Mouse (Mus musculus) heart, adult 8-10 months (tissue): Measurements from ENCODE around the gene Spata21. TPM values are rescaled to one million over a fixed set of nuclear protein-coding genes. Genes with fewer than 3 reads are reported as not detected.
A peak's percentile ranks its signal among the peaks of the same experiment; 100 is the strongest.
"Not testable (repeated sequence)": the region's sequence is repeated elsewhere in the genome, so short reads cannot be mapped to it uniquely, and the experiment has no call there.

Experiments
- DNase-seq: peaks from one replicate; pipeline ENCODE4 v3.0.0; 2022; ENCODE audit warnings: low spot score
- total RNA-seq, 4 experiments: library from RNA; stranded (reverse); gene quantifications; 2 replicates each; pipeline ENCODE4 v1.2.4; 2022

Gene Spata21
- total RNA-seq, 4 experiments from 2014 or later, result not detected

DNA sequence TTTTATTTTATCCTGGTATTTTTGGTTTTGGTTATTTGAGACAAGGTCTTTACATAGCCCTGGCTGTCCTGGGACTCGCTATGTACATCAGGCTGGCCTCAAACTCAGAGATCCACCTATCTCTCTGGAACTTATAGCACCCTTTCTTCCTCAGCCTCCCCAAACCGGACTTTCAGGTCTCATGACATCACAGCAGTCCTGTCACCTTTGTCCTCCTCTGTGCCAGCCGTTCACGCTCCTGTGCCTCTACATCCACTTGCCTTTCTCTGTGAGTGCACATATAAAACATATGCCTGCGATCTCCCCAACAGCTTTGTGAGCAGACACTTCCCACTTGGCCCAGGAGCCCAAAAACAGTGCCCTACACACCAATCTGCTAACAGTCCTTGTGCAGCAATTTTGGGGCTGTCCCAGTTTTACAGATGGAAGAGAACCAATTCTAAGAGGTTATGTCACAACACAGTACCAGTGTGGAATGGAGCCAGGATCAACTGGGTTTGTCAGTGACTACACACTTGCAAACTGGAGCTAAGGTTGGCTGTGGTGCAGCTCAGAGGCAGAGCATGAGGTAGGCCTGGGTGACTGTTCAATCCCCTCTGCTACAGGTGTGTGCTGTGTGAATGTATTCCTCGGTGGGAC lies 42.7 kb downstream of the Spata21 start:
- no peak for DNase-seq

DNA sequence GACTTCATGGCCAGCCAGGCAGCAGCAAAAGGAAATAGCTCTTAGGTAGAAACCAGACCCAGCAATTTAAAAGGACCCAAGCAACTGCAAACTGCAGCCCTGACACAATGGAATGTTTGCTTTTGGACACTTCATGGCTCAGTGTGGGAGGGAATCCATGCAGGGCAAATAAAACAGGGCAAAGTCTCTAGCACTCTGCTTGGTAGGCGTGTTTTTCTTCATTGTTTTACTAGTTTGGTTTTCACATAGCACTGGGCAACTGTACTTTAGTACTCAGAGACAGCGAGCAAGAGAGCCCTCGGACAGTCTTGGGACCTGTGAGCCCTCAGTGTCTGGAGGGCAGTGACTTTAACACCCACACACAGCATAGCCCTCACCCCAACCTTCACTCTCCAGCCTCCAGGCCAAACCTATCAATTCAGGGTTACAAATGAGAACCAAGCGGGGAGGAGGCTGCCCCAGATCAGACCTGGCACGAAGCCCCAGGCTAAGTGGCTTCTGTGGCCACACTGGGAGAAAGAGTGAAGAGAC lies 43.5 kb downstream of the Spata21 start:
- no peak for DNase-seq

DNA sequence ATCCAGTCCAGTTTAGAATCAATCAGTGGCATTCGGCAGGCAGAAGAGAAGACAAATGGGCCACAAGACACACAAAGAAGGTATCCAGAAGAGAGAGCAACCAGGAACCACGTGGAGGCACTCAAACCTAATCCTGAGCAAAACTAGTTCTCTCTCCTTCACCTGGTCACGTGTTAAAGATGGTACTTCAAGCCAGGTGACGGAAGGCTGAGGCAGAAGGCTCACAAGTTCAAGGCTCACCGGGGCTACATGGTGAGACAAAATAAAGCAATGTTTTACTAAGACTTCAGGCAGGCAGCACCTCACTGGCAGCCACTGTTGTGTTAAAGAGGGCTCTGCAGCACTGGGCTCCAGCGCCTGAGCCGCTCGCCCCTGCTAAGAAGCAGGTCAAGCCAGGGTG lies 44.1 kb downstream of the Spata21 start:
- DNase-seq, result no peak

DNA sequence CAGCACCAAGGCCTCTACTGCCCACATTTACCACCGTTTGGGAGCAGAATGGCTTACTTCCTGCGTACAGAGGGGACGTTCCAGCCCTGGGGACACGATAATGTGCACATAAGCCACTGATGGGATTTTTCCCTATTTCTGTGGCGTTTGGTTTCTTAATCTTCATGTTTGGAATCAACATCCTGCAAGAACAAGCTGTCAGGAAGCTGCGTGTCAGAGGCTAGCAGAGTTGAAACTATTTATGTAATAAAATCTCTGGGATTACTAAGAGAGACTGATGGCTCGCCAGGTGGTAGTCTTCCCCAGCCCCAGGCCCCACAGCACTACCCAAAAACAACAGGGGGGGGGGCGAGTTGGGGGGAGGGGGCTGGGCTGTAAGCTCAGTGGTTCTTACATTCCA lies 45.1 kb downstream of the Spata21 start:
- no peak for DNase-seq

DNA sequence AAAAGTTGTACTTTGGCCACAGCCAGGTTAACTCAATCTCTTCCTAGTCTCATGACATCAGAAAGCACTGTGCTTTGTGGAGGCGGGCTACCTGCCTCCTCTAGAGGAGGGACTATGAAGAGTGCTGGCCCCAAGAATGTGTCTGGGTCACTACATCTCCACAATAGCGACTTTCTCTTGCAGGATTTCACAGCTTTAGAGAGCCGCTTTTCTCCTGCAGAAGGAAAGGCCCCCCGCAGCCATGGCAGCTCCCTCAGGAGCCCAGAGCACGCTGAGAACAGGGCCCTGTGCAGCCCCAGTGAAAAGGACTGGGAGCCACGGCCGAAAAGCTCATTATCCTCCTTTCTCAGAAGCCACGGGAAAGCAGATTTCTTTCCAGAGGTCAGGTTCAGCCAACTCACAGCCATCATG lies 45.9 kb downstream of the Spata21 start:
- no peak for DNase-seq

DNA sequence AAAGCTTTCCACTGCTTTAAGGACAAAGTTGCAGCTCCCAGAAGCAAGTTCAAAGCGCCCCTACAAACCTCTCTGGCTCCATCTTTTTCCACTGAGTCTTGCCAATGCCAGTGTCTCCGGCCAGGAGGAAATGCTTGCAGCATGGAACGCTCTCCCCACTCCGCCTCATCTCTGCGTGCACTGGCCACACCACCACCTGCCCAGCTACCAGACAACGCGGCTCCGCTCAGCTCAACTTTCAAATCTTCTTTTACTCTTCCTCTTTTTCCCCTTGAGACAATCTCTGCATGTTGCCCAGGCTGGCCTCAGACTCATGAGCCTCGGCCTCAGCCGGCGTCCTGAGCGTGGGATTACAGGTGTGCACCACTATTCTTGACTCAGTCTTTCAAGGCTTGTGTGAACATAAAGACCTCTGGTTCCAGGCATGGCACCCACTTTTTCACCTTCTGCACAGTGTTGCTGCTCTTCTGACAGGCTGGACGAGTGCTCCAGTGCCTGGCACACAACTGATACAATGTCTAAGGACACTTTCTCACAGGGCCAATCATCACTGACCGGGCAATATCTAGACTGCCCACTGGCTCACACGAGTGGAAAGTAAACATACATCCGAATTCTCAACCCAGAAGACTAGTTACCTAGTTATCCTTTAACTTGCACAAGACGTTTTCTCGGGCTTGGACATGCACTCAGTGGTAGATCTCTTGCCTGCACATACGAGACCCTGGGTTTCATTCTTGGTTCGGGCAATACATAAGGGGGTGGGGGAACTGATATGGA lies 46.8 kb downstream of the Spata21 start:
- DNase-seq, result no peak

DNA sequence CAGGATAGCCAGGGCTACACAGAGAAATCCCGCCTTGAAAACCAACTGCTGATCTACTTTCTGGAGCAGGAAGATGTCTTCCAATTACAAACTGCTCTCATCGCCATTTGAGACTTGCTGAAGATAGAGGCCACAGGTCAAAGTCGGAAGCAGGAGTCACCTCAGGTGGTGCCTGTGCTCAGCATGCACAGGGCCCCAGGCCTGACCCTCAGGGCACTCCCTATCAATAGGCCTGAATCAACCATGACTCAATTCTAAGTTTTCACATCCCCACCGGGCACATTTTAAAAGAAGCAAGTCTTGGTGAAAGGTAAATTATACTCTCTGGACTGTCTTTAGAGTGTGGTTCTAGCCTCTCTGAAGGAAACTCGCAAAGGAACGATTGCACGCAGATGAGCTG lies 48.0 kb downstream of the Spata21 start:
- DNase-seq, result no peak

DNA sequence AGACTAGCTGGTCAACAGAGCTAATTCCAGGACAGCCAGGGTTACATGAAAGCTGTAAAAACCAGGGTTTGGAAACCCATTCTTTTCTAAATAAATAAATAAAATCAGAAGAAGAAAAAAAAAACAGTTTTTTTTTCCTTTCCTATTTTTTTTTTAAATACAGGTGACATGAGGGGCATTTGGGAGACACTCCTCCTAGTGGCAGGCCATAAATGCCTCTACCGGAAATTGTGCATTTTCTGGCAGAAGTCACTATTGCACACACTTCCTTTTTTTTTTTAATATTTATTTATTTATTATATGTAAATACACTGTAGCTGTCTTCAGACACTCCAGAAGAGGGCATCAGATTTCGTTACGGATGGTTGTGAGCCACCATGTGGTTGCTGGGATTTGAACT lies 49.6 kb downstream of the Spata21 start:
- not testable (repeated sequence) for DNase-seq

DNA sequence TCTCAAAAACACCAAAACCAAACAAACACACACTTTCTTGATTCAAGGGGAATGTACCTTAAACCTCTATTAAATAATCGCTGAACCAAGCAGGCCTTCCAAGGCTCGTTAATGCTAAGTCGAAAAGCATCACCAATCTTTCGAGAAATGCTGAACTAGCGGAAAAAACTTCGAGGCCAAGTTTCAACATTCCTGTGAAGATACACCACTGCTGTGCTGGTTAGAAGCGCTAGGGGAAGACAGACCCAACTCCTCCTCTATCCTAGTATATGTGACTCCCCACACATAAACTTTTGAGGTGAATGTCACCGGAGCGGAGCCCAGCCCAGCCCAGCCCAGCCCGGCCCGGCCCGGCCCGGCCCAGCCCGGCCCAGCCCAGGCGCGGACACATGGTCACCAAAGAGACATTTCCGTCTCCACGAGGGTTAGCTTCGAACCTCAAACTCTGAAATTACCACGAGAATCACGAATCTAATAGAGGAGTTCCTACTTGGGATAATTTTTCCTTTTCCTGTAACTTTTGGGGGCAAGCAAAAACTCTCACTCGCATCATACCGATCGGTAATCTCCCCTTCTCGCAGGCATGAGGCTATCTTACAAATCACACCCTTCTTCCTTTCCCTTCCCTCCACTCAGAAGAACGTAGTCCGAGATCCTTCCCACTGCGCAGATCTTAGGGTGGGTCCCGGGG lies 50.4 kb downstream of the Spata21 start:
- DNase-seq, result no peak

DNA sequence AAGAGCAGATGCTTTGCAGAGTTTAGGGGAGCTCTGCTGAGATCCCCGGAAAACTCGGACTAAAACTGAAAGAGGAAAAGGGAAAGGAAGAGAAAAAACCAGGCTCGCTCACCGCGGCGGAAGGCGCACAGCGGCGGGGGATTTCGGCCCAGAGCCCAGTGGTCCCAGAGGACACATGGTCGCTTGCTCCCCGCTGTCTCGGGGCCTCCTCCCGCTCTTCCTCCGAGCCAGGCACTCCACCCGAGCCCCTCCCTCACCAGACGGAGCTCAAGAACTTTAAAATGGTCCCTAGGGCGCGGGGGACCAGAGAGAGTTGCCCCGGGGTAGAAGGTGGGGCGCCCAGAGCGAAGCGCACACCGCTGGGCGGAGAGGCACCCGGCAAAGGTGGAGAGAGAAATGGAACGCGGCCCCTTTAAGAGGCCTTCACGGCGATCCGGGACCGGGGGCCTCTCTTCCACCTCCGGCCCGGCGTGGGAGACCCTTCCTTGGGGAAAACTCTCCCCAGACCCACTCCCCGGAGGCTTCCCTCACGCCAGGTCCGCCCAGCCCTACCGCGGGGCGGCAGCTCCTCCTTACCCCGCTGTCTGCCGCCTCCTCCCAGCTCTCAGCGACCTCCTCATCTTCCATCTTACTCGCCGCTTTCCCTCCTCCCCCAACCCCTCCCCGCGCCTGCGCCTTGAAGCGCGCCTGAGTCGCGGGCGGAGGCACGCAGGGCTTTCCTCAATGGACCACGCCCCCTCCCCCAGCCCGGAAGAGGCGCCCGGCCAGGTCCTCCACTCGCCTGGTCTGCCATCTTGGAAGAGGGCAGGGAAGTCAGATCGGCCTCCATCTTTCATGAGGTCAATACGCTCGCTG lies 51.2 kb downstream of the Spata21 start, which contains the start of gene Szrd1:
Gene Szrd1 (minus strand): TSS at position 660 of the 855 bp plus-strand sequence.
- peak; percentile 97 for DNase-seq

DNA sequence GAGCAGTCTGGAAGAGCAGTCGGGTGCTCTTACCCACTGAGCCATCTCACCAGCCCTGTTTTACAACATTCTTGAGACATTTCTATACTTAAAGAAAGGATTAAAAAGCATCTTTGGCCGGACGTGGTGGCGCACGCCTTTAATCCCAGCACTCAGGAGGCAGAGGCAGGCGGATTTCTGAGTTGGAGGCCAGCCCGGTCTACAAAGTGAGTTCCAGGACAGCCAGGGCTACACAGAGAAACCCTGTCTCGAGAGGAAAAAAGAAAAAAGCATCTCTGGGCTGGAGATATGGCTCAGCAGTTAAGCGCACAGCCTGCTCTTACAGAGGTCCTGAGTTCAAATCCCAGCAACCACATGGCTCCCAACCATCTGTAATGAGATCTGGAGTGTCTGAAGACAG lies 52.2 kb downstream of the Spata21 start:
- DNase-seq, result not testable (repeated sequence)

DNA sequence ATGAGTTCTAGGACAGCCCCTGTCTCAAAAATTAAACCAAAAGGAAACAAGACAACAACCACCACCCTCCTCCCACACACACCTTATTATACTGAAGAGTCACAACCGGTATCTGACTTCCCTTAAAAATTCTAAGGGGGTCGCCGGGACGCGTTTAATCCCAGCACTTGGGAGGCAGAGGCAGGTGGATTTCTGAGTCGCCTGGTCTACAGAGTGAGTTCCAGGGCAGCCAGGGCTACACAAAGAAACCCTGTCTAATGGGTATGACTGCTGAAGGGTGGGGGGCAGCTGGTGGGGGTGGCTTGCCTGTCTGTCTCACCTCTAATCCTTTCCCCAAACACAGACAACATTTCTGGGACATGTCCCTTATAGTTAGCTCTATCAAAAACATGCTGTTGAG lies 52.8 kb downstream of the Spata21 start:
- no peak for DNase-seq

DNA sequence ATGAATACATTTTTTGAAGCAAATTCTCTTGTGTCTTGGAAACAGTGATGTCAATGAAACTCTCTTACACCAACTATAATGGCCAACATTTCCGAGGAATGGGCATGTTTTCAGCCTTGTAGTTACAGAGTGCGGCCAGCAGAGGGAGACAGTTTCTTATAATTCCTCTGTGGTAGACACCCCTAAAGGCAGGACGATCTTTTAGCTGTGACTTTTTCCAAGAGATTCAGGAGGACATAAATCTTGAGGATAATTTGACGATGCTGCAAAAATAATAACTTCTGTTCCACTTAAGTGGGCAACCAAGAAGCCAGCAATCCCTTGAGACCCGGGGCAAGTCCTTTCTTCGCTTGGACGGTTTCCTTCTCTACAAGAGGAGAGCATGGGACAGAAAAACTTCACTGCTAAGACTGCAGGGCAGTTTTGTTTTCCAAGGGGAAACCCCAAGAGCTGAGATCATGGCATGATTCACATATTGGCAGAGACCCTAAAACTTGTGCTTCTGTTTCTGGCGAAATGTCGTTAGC lies 54.2 kb downstream of the Spata21 start:
- peak; percentile 89 for DNase-seq

DNA sequence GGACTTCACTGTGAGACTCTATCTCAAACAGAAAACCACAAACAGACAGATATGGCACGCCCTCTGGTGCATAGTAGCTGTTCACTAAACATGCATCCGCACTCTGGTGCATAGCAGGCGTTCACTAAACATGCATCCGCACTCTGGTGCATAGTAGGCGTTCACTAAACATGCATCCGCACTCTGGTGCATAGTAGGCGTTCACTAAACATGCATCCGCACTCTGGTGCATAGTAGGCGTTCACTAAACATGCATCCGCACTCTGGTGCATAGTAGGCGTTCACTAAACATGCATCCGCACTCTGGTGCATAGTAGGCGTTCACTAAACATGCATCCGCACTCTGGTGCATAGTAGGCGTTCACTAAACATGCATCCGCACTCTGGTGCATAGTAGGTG lies 57.0 kb downstream of the Spata21 start:
- not testable (repeated sequence) for DNase-seq

DNA sequence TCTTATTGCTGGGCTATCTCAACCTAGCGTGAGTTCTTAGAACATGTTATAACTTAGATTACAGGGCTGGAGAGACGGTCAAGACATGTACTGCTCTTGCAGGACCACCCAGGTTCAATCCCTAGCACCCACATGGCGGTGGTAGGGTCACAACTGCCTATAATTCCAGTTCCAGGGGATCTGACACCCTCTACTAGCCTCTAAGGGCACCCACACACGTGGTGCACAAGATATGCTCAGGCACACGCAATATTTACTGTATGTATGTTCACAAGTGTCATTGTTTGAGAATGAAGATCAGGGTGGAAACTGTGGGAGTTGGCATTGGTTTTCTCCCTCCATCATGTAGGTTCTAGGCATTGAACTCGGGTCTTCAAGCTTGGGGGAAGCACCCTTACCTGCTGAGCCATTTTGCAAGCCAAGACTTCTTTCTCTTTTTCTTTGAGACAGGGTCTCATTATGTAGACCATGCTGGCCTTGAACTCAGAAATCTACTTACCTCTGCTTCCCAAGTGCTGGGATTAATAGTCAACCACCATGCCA lies 58.4 kb downstream of the Spata21 start:
- DNase-seq, result no peak

DNA sequence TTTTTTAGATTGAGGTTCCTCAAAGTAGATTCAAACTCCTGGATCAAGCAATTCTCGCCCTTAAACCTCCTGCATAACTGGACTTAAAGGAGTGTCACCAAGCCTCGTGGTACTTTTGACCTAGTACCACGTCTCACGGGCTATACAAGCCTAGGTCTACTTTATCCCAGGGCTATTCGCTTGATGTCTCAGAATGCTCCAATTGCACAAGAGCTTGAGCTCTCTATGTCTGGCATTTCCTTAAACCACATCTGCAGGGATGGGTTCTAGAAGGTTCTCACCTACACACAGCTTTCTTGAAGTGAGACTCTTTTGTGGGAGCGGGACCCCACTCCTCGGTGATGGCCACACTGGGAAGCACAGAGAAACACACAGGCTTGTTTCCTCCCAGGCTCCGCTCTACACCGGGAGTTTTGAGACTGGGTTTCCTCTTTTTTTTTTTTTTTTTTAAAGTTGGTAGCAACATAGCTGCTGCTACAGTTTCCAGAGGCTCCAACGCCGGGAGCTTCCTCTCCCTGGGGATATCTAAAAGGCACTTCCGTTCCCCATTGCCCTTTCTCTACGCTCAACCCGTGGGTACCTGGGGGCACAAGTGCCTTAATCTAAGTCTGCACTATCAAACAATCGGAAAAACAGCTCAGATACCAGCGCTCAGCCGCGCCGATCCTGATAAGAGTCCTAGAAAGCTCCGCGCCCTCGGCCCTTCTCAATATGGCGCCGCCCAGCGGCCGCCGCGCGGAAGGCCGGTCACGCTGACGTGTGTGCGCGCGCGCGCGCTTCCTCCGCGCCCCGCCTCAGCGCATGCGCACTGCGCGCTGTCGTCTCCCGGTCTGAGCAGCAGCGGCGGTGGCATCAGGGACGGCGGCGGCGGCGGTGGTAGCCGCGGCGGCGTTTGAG lies 59.2 kb downstream of the Spata21 start, which contains the start of gene Fbxo42:
Gene Fbxo42 (plus strand): TSS at position 802 of the 897 bp plus-strand sequence.
- DNase-seq, result peak; percentile 91

DNA sequence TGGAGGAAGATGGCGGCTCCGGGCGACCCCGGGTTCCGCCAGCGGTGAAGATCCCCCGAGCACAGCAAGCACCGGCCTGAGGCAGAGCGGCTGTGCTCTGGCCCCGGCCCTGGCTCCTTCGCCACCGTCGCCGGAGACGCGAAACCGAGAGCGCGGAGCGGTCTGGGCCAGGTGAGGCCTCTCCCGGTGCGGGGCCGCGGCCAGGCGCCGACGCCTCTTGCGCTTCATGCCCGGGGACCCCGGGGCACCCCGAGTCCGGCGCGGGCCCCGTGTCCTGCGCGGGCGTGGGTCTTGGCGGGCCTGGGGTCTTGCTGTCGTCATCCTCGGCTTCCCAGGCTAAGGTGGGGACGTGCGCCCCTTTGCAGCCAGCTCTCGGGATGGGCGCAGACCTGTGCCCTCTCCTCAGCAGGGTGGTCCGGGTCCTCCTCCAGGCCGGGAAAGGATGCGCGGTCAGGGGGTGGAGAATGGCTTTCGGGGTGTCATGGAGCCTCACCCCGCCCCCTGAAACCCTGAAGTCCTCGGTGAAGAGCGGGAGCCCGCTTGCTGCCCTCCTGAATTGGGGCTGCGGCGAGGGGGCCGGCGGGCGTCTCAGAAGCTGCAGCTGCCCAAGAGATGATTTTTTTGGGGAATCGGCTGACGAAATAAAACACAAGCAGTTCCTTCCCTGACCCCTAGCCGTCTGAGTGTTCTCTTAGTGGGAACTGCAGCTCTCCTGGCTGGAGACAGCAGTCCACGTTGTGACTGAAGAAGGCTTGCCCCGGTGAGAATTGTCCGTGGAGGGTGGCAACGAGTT lies 60.1 kb downstream of the Spata21 start:
- DNase-seq, result no peak

DNA sequence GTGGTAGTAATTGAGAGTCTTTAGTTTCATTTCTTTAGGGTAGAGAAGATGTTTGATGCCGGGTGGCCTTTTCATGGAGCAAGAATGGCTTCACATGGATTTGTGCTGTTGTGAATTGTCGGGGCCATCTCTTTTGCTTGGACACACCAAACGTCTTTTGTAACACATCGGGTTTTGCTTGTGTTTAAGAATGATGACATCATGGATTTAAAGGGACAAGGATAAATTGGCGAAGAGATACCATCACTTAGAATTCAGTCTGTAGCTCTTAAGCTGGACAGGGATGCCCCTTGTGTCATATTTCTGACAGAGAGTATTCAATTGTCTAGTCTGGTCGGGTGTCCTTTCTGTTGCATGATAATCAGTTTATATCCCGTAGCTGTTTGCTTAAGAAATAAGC lies 61.0 kb downstream of the Spata21 start:
- DNase-seq, result no peak

DNA sequence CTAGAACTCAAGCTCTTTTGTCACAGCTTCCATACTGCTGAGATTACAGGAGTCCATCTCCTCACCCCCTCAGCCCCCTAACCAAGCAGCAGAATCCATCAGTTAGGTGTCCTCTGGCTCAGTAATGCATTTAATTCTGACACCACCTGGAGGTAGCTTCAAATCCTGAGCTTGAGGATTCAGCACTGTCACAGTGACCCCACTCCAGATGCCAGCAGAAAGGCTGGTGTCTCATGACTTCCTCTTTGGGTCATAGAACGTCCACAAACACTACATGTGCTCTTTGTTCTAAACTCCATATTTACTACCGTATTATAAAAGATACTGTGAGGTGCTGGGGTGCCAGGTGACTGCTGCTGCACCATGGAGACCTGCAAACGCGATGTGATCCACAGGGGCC lies 69.4 kb downstream of the Spata21 start:
- DNase-seq, result no peak
